Mouse (Mus musculus): ENCODE data around the gene Vangl2. TPM values are rescaled to one million over a fixed set of nuclear protein-coding genes. Genes with fewer than 3 reads are reported as not detected.

The Vangl2 gene
- polyA plus RNA-seq, 1 experiment from 2014 or later: 7.5 TPM

GRCm38 (mm10) chr1:172049131-172049782, 21.0 kb upstream of the Vangl2 start:
- no peak for ATAC-seq (replicated peaks; ENCODE audit: extremely low read depth, insufficient read depth, low FRiP score)
- Histone ChIP-seq H3K4me3 (ENCODE audit: low read length) (no peak overlapping the region), H3K27me3 (ENCODE audit: control insufficient read depth, insufficient read depth, low read length) (peaks cover 28% of the 10 kb centered on the region), H3K4me2 (ENCODE audit: low read depth, low read length) (no peak overlapping the region), H3K4me1 (ENCODE audit: control insufficient read depth, insufficient read depth, low read length) (peaks cover 9% of the 10 kb centered on the region; the same call in 1 of the 2 replicates), H3K36me3 (ENCODE audit: control insufficient read depth, insufficient read depth) (no peaks in the 10 kb centered on the region), H3K9ac (ENCODE audit: low read length) (no peak overlapping the region), H3K27ac (ENCODE audit: low read length) (no peak overlapping the region), H3K9me3 (replicated peaks; ENCODE audit: control insufficient read depth, low read length) (no peaks in the 10 kb centered on the region)
- 34% methylated on average over 13 of the region's 13 CpGs for WGBS

- Histone ChIP-seq H3K9me3 (replicated peaks; ENCODE audit: control insufficient read depth, low read length) (no peaks in the 10 kb centered on the region), H3K27ac (ENCODE audit: low read length) (no peak overlapping the region), H3K4me1 (ENCODE audit: control insufficient read depth, insufficient read depth, low read length) (peaks cover 5% of the 10 kb centered on the region; the same call in 1 of the 2 replicates), H3K27me3 (ENCODE audit: control insufficient read depth, insufficient read depth, low read length) (peaks cover 24% of the 10 kb centered on the region), H3K4me2 (ENCODE audit: low read depth, low read length) (peak overlapping the region; percentile 45; the same call in 1 of the 2 replicates), H3K36me3 (ENCODE audit: control insufficient read depth, insufficient read depth) (no peaks in the 10 kb centered on the region), H3K9ac (ENCODE audit: low read length) (peak overlapping the region; percentile 44), H3K4me3 (ENCODE audit: low read length) (peak overlapping the region; percentile 31)
- 29% methylated on average over 6 of the region's 6 CpGs for WGBS
- ATAC-seq (replicated peaks; ENCODE audit: extremely low read depth, insufficient read depth, low FRiP score): no peak
Observed at GRCm38 (mm10) chr1:172048241-172048734, 20.0 kb upstream of the Vangl2 start.

GRCm38 (mm10) chr1:172046938-172047337, 18.7 kb upstream of the Vangl2 start:
- Histone ChIP-seq H3K4me1 (ENCODE audit: control insufficient read depth, insufficient read depth, low read length) (peaks cover 5% of the 10 kb centered on the region; the same call in 1 of the 2 replicates), H3K9ac (ENCODE audit: low read length) (no peak overlapping the region), H3K4me3 (ENCODE audit: low read length) (no peak overlapping the region), H3K27ac (ENCODE audit: low read length) (no peak overlapping the region), H3K4me2 (ENCODE audit: low read depth, low read length) (peak overlapping the region; percentile 42; the same call in 1 of the 2 replicates), H3K36me3 (ENCODE audit: control insufficient read depth, insufficient read depth) (no peaks in the 10 kb centered on the region), H3K9me3 (replicated peaks; ENCODE audit: control insufficient read depth, low read length) (no peaks in the 10 kb centered on the region), H3K27me3 (ENCODE audit: control insufficient read depth, insufficient read depth, low read length) (peaks cover 14% of the 10 kb centered on the region)
- ATAC-seq (replicated peaks; ENCODE audit: extremely low read depth, insufficient read depth, low FRiP score): no peak
- 17% methylated on average over 5 of the region's 5 CpGs for whole genome bisulfite sequencing

GRCm38 (mm10) chr1:172046410-172046809, 18.2 kb upstream of the Vangl2 start:
- Histone ChIP-seq H3K27me3 (ENCODE audit: control insufficient read depth, insufficient read depth, low read length) (peaks cover 9% of the 10 kb centered on the region; the same call in 1 of the 2 replicates), H3K4me3 (ENCODE audit: low read length) (no peak overlapping the region), H3K27ac (ENCODE audit: low read length) (no peak overlapping the region), H3K4me2 (ENCODE audit: low read depth, low read length) (no peak overlapping the region), H3K9me3 (replicated peaks; ENCODE audit: control insufficient read depth, low read length) (no peaks in the 10 kb centered on the region), H3K4me1 (ENCODE audit: control insufficient read depth, insufficient read depth, low read length) (peaks cover 5% of the 10 kb centered on the region; the same call in 1 of the 2 replicates), H3K9ac (ENCODE audit: low read length) (no peak overlapping the region), H3K36me3 (ENCODE audit: control insufficient read depth, insufficient read depth) (no peaks in the 10 kb centered on the region)
- ATAC-seq (replicated peaks; ENCODE audit: extremely low read depth, insufficient read depth, low FRiP score): no peak
- WGBS: 65% methylated on average over 8 of the region's 8 CpGs

- H3K4me2 ChIP-seq (ENCODE audit: low read depth, low read length): no peak overlapping the region
- H3K27me3 ChIP-seq (ENCODE audit: control insufficient read depth, insufficient read depth, low read length): no peaks in the 10 kb centered on the region
- no peak for ATAC-seq (replicated peaks; ENCODE audit: extremely low read depth, insufficient read depth, low FRiP score)
- H3K9ac ChIP-seq (ENCODE audit: low read length): no peak overlapping the region
- no peak overlapping the region for H3K4me3 ChIP-seq (ENCODE audit: low read length)
- no peak overlapping the region for H3K27ac ChIP-seq (ENCODE audit: low read length)
- peaks cover 15% of the 10 kb centered on the region for H3K4me1 ChIP-seq (ENCODE audit: control insufficient read depth, insufficient read depth, low read length)
- no peaks in the 10 kb centered on the region for H3K9me3 ChIP-seq (replicated peaks; ENCODE audit: control insufficient read depth, low read length)
- no peaks in the 10 kb centered on the region for H3K36me3 ChIP-seq (ENCODE audit: control insufficient read depth, insufficient read depth)
- WGBS: 96% methylated on average over 2 of the region's 2 CpGs
Observed at GRCm38 (mm10) chr1:172029914-172030313, 1.7 kb upstream of the Vangl2 start.

GRCm38 (mm10) chr1:172027809-172028102, 488 bp downstream of the Vangl2 start:
- Histone ChIP-seq H3K36me3 (ENCODE audit: control insufficient read depth, insufficient read depth) (no peaks in the 10 kb centered on the region), H3K27me3 (ENCODE audit: control insufficient read depth, insufficient read depth, low read length) (no peaks in the 10 kb centered on the region), H3K4me2 (ENCODE audit: low read depth, low read length) (peak overlapping the region; percentile 71), H3K27ac (ENCODE audit: low read length) (peak overlapping the region; percentile 82; the same call in 1 of the 2 replicates), H3K9ac (ENCODE audit: low read length) (peak overlapping the region; percentile 90), H3K9me3 (replicated peaks; ENCODE audit: control insufficient read depth, low read length) (no peaks in the 10 kb centered on the region), H3K4me3 (ENCODE audit: low read length) (peak overlapping the region; percentile 86), H3K4me1 (ENCODE audit: control insufficient read depth, insufficient read depth, low read length) (peaks cover 23% of the 10 kb centered on the region)
- ATAC-seq (replicated peaks; ENCODE audit: extremely low read depth, insufficient read depth, low FRiP score): no peak
- 26% methylated on average over 10 of the region's 10 CpGs for WGBS

GRCm38 (mm10) chr1:172027010-172027808, 1.0 kb downstream of the Vangl2 start:
- H3K36me3 ChIP-seq (ENCODE audit: control insufficient read depth, insufficient read depth): no peaks in the 10 kb centered on the region
- H3K27me3 ChIP-seq (ENCODE audit: control insufficient read depth, insufficient read depth, low read length): no peaks in the 10 kb centered on the region
- H3K9me3 ChIP-seq (replicated peaks; ENCODE audit: control insufficient read depth, low read length): no peaks in the 10 kb centered on the region
- H3K4me1 ChIP-seq (ENCODE audit: control insufficient read depth, insufficient read depth, low read length): peaks cover 23% of the 10 kb centered on the region
- H3K4me3 ChIP-seq (ENCODE audit: low read length): peak overlapping the region; percentile 86
- peak overlapping the region; percentile 82 for H3K27ac ChIP-seq (ENCODE audit: low read length)
- H3K4me2 ChIP-seq (ENCODE audit: low read depth, low read length): peak overlapping the region; percentile 71
- peak overlapping the region; percentile 90 for H3K9ac ChIP-seq (ENCODE audit: low read length)
- 1% methylated on average over 49 of the region's 54 CpGs for WGBS
- peak; percentile 85 for ATAC-seq (replicated peaks; ENCODE audit: extremely low read depth, insufficient read depth, low FRiP score)

- ATAC-seq (replicated peaks; ENCODE audit: extremely low read depth, insufficient read depth, low FRiP score): peak; percentile 44
- Histone ChIP-seq H3K27me3 (ENCODE audit: control insufficient read depth, insufficient read depth, low read length) (no peaks in the 10 kb centered on the region), H3K27ac (ENCODE audit: low read length) (peak overlapping the region; percentile 82), H3K36me3 (ENCODE audit: control insufficient read depth, insufficient read depth) (no peaks in the 10 kb centered on the region), H3K4me3 (ENCODE audit: low read length) (peak overlapping the region; percentile 86), H3K4me2 (ENCODE audit: low read depth, low read length) (peak overlapping the region; percentile 71), H3K9me3 (replicated peaks; ENCODE audit: control insufficient read depth, low read length) (no peaks in the 10 kb centered on the region), H3K4me1 (ENCODE audit: control insufficient read depth, insufficient read depth, low read length) (peaks cover 23% of the 10 kb centered on the region), H3K9ac (ENCODE audit: low read length) (peak overlapping the region; percentile 90)
- 6% methylated on average over 22 of the region's 23 CpGs for WGBS
Observed at GRCm38 (mm10) chr1:172026201-172026901, 1.9 kb downstream of the Vangl2 start.
